Comparison of ENCODE assay signal across 18 mouse cellular contexts in genomic region chr16:31405040-31405439, GRCm38 (mm10). TPM values are rescaled to one million over a fixed set of nuclear protein-coding genes. Genes with fewer than 3 reads are reported as not detected.
DNase-seq lines count a peak whose midpoint lies in the region; ATAC-seq and TF ChIP-seq lines count a peak whose summit lies in the region.
"Had no signal": no experiment of that assay in that cellular context is flagged by ENCODE, and none has a peak within 500 bp of the region (broad histone marks: within the 10 kb centered on the region; RNA-seq: fewer than 3 reads in every experiment).

No protein-coding gene starts in this region.

- H3K36me3 ChIP-seq in intestine, postnatal 0 days (ENCODE audit: control insufficient read depth, insufficient read depth), result no peaks in the 10 kb centered on the region
- no peaks in the 10 kb centered on the region for H3K36me3 ChIP-seq in intestine, embryonic 15.5 days
- H3K36me3 ChIP-seq in midbrain, postnatal 0 days (ENCODE audit: insufficient read depth, low read length), result no peaks in the 10 kb centered on the region
- H3K36me3 ChIP-seq in midbrain, embryonic 11.5 days (ENCODE audit: control insufficient read depth, insufficient read depth, low read length), result no peaks in the 10 kb centered on the region
- H3K36me3 ChIP-seq in small intestine, adult 2 months (ENCODE audit: control insufficient read depth, insufficient read depth, low read length), result no peaks in the 10 kb centered on the region
- H3K36me3 ChIP-seq: embryonic facial prominence, embryonic 12.5 days; G1E; heart, embryonic 13.5 days; hindbrain, embryonic 15.5 days; midbrain, embryonic 13.5 days had no signal

- 58% methylated on average over 1 of the region's 1 CpGs for WGBS in intestine, postnatal 0 days
- 62% methylated on average over 1 of the region's 1 CpGs for WGBS in intestine, embryonic 15.5 days
- 58% methylated on average over 1 of the region's 1 CpGs for WGBS in midbrain, postnatal 0 days
- 64% methylated on average over 1 of the region's 1 CpGs for WGBS in midbrain, embryonic 11.5 days
- 53% methylated on average over 1 of the region's 1 CpGs for WGBS in small intestine, adult 2 months

- H3K4me3 ChIP-seq in intestine, postnatal 0 days (ENCODE audit: low read depth, low read length), result no peak overlapping the region
- no peak overlapping the region for H3K4me3 ChIP-seq in intestine, embryonic 15.5 days (replicated peaks)
- no peak overlapping the region for H3K4me3 ChIP-seq in midbrain, postnatal 0 days (ENCODE audit: low read depth, low read length)
- H3K4me3 ChIP-seq in midbrain, embryonic 11.5 days (ENCODE audit: low read depth, low read length), result no peak overlapping the region
- H3K4me3 ChIP-seq in small intestine, adult 2 months (ENCODE audit: low read depth, low read length), result no peak overlapping the region
- H3K4me3 ChIP-seq: embryonic facial prominence, embryonic 12.5 days; forebrain, embryonic 13.5 days; heart, embryonic 13.5 days; hindbrain, embryonic 15.5 days; midbrain, embryonic 13.5 days had no signal

- peak; percentile 64 for TF ChIP-seq CTCF in intestine, postnatal 0 days (IDR thresholded peaks at IDR 0.05; ENCODE audit: low read depth)
- peak; percentile 31 for TF ChIP-seq CTCF in midbrain, postnatal 0 days (IDR thresholded peaks at IDR 0.05)
- TF ChIP-seq CTCF in small intestine, adult 2 months (IDR thresholded peaks at IDR 0.05; ENCODE audit: extremely low read depth, insufficient read length, insufficient replicate concordance, low read depth, low read length), result peak; percentile 40; the same call in 1 of the 2 replicates

- ATAC-seq in intestine, postnatal 0 days, result no peak
- no peak for ATAC-seq in intestine, embryonic 15.5 days
- no peak for ATAC-seq in midbrain, postnatal 0 days (ENCODE audit: low FRiP score)
- ATAC-seq in midbrain, embryonic 11.5 days (ENCODE audit: low FRiP score), result no peak
- ATAC-seq: forebrain, embryonic 13.5 days; midbrain, embryonic 13.5 days had no signal

- no peaks in the 10 kb centered on the region for H3K4me1 ChIP-seq in intestine, postnatal 0 days (replicated peaks; ENCODE audit: control insufficient read depth, insufficient read depth, low read length)
- no peaks in the 10 kb centered on the region for H3K4me1 ChIP-seq in intestine, embryonic 15.5 days (replicated peaks)
- no peaks in the 10 kb centered on the region for H3K4me1 ChIP-seq in midbrain, postnatal 0 days (ENCODE audit: insufficient read depth, low read length)
- no peaks in the 10 kb centered on the region for H3K4me1 ChIP-seq in midbrain, embryonic 11.5 days (ENCODE audit: control insufficient read depth, insufficient read depth, low read length)
- no peaks in the 10 kb centered on the region; the same call in 1 of the 2 replicates for H3K4me1 ChIP-seq in small intestine, adult 2 months (ENCODE audit: control insufficient read depth, insufficient read depth, insufficient read length, low read length)
- H3K4me1 ChIP-seq: embryonic facial prominence, embryonic 12.5 days; forebrain, embryonic 13.5 days; heart, embryonic 13.5 days; hindbrain, embryonic 15.5 days had no signal

- H3K9ac ChIP-seq in intestine, postnatal 0 days (ENCODE audit: low read depth, low read length), result no peak overlapping the region
- H3K9ac ChIP-seq in intestine, embryonic 15.5 days, result no peak overlapping the region
- H3K9ac ChIP-seq in midbrain, postnatal 0 days (replicated peaks; ENCODE audit: low read length, poor library complexity, severe bottlenecking), result no peak overlapping the region
- no peak overlapping the region for H3K9ac ChIP-seq in midbrain, embryonic 11.5 days (ENCODE audit: low read length)
- H3K9ac ChIP-seq: embryonic facial prominence, embryonic 12.5 days; forebrain, embryonic 13.5 days; heart, embryonic 13.5 days; hindbrain, embryonic 15.5 days; midbrain, embryonic 13.5 days had no signal

- no peak for DNase-seq in midbrain, postnatal 0 days (ENCODE audit: low spot score)
- DNase-seq in midbrain, embryonic 11.5 days (ENCODE audit: low spot score, missing footprints), result no peak
- DNase-seq in NIH3T3 (ENCODE audit: low read depth), result peak; percentile 41
- no peak for DNase-seq in ovary, postnatal 10 days (ENCODE audit: low spot score)
- DNase-seq in right cerebral cortex, postnatal 36 days (ENCODE audit: low spot score in 2 of 2), result no peak
- DNase-seq: adrenal gland, adult 2 months; cerebellum, adult 2 months; gastrocnemius, postnatal 10 days; spleen, adult 18-20 months had no signal

- H3K9me3 ChIP-seq in intestine, postnatal 0 days (ENCODE audit: control insufficient read depth), result 0 out of 2 replicates have a peak, but pooled peaks cover 2% of the 10 kb centered on the region
- no peaks in the 10 kb centered on the region for H3K9me3 ChIP-seq in intestine, embryonic 15.5 days
- no peaks in the 10 kb centered on the region for H3K9me3 ChIP-seq in midbrain, postnatal 0 days (ENCODE audit: low read length)
- no peaks in the 10 kb centered on the region for H3K9me3 ChIP-seq in midbrain, embryonic 11.5 days (ENCODE audit: control insufficient read depth, low read length)
- H3K9me3 ChIP-seq: embryonic facial prominence, embryonic 12.5 days; forebrain, embryonic 13.5 days; G1E; heart, embryonic 13.5 days; hindbrain, embryonic 15.5 days; midbrain, embryonic 13.5 days had no signal

- H3K27me3 ChIP-seq in intestine, postnatal 0 days (replicated peaks; ENCODE audit: control insufficient read depth, insufficient read depth, low read length), result no peaks in the 10 kb centered on the region
- no peaks in the 10 kb centered on the region for H3K27me3 ChIP-seq in intestine, embryonic 15.5 days (replicated peaks)
- H3K27me3 ChIP-seq in midbrain, postnatal 0 days (ENCODE audit: insufficient read depth, low read length), result no peaks in the 10 kb centered on the region
- H3K27me3 ChIP-seq in midbrain, embryonic 11.5 days (ENCODE audit: control insufficient read depth, insufficient read depth, low read length), result no peaks in the 10 kb centered on the region
- H3K27me3 ChIP-seq in small intestine, adult 2 months (ENCODE audit: control insufficient read depth, insufficient read depth, low read length), result no peaks in the 10 kb centered on the region
- H3K27me3 ChIP-seq: embryonic facial prominence, embryonic 12.5 days; forebrain, embryonic 13.5 days; heart, embryonic 13.5 days; hindbrain, embryonic 15.5 days; midbrain, embryonic 13.5 days had no signal

- no peak overlapping the region for H3K4me2 ChIP-seq in intestine, postnatal 0 days (replicated peaks; ENCODE audit: low read depth)
- H3K4me2 ChIP-seq in intestine, embryonic 15.5 days (replicated peaks), result no peak overlapping the region
- H3K4me2 ChIP-seq in midbrain, postnatal 0 days (ENCODE audit: low read depth, low read length, poor library complexity, severe bottlenecking), result no peak overlapping the region
- no peak overlapping the region for H3K4me2 ChIP-seq in midbrain, embryonic 11.5 days
- H3K4me2 ChIP-seq: embryonic facial prominence, embryonic 12.5 days; forebrain, embryonic 13.5 days; heart, embryonic 13.5 days; hindbrain, embryonic 15.5 days; midbrain, embryonic 13.5 days had no signal

- no peak overlapping the region for H3K27ac ChIP-seq in intestine, postnatal 0 days (ENCODE audit: low read depth, low read length)
- H3K27ac ChIP-seq in intestine, embryonic 15.5 days, result no peak overlapping the region
- no peak overlapping the region for H3K27ac ChIP-seq in midbrain, postnatal 0 days (ENCODE audit: low read depth, low read length)
- H3K27ac ChIP-seq in midbrain, embryonic 11.5 days (ENCODE audit: low read depth, low read length), result no peak overlapping the region
- H3K27ac ChIP-seq in small intestine, adult 2 months (ENCODE audit: insufficient read depth, low read depth, low read length), result no peak overlapping the region
- H3K27ac ChIP-seq: embryonic facial prominence, embryonic 12.5 days; forebrain, embryonic 13.5 days; heart, embryonic 13.5 days; hindbrain, embryonic 15.5 days; midbrain, embryonic 13.5 days had no signal

- no peak for TF ChIP-seq POLR2A in small intestine, adult 2 months (IDR thresholded peaks at IDR 0.05; ENCODE audit: low read depth, low read length)

RNA-seq across cellular contexts. Expression of gene Bdh1, which starts 17.0 kb away (rescaled TPM):
- polyA plus RNA-seq in intestine, postnatal 0 days (2015; fragmentation: Nextera tagmentation; extraction: Ambion mirVana), result 327 and 338 TPM in 2 replicates
- polyA plus RNA-seq in intestine, embryonic 15.5 days (2015; fragmentation: Nextera tagmentation; extraction: Ambion mirVana), result 174 and 190 TPM in 2 replicates
- 76.8 and 88.1 TPM in 2 replicates for total RNA-seq in midbrain, postnatal 0 days (2014; rRNA removed)
- polyA plus RNA-seq in midbrain, postnatal 0 days (2015; fragmentation: Nextera tagmentation; extraction: Ambion mirVana), result 113 and 122 TPM in 2 replicates
- 19.0 and 21.3 TPM in 2 replicates for polyA plus RNA-seq in midbrain, embryonic 11.5 days (2014; fragmentation: Nextera tagmentation; extraction: Ambion mirVana)
- polyA plus RNA-seq in small intestine, adult 2 months (2012; rRNA removed), result 51.0 and 83.3 TPM in 2 replicates
- polyA plus RNA-seq: G1E had no signal
